Mouse (Mus musculus) stomach, postnatal 0 days (tissue): ENCODE measurements around the gene Hs1bp3.

ENCODE experiments used
- CTCF ChIP-seq: IDR thresholded peaks from 2 replicates; pipeline ENCODE4 v1.5.1; 2016; ENCODE audit warnings: antibody characterized with exemption, low read depth, mild to moderate bottlenecking, moderate library complexity
- EP300 ChIP-seq: optimal IDR thresholded peaks from 2 replicates; pipeline ENCODE3; 2016; ENCODE audit warnings: antibody characterized with exemption

- TF ChIP-seq CTCF (no peak), EP300 (no peak)
Observed at GRCm38 (mm10) chr12:8365905-8366576, 52.8 kb downstream of the Hs1bp3 start.
